11 mouse cellular contexts compared by ENCODE assay signal in genomic region chr16:34959261-34959660, GRCm38 (mm10).
DNase-seq lines count a peak whose midpoint lies in the region; ATAC-seq and TF ChIP-seq lines count a peak whose summit lies in the region.
"Had no signal": no experiment of that assay in that cellular context is flagged by ENCODE, and none has a peak within 500 bp of the region (broad histone marks: within the 10 kb centered on the region; RNA-seq: fewer than 3 reads in every experiment).

No protein-coding gene starts in this region.

- WGBS in heart, embryonic 13.5 days, result 56% methylated on average over 5 of the region's 5 CpGs
- WGBS in heart, embryonic 14.5 days, result 49% methylated on average over 5 of the region's 5 CpGs
- WGBS in lung, embryonic 16.5 days, result 47% methylated on average over 5 of the region's 5 CpGs

- H3K4me3 ChIP-seq in heart, embryonic 13.5 days, result no peak overlapping the region
- H3K4me3 ChIP-seq in heart, embryonic 14.5 days (ENCODE audit: control insufficient read depth in 1 of 2, insufficient read depth in 1 of 2, low read depth in 1 of 2, low read length in 2 of 2), result no peak overlapping the region
- no peak overlapping the region for H3K4me3 ChIP-seq in lung, embryonic 16.5 days (ENCODE audit: low read length)

- TF ChIP-seq POLR2A in brain, embryonic 14.5 days (IDR thresholded peaks at IDR 0.05; ENCODE audit: borderline replicate concordance, extremely low read depth, insufficient read depth, insufficient read length, poor library complexity, severe bottlenecking), result no peak

- H3K27ac ChIP-seq in heart, embryonic 13.5 days (replicated peaks), result peak overlapping the region; percentile 99
- H3K27ac ChIP-seq in heart, embryonic 14.5 days (replicated peaks in 1 of 2; ENCODE audit: control insufficient read depth in 1 of 2, insufficient read depth in 1 of 2, low read depth in 2 of 2, low read length in 2 of 2), result peak overlapping the region; percentile 94 to 97
- H3K27ac ChIP-seq in lung, embryonic 16.5 days (ENCODE audit: low read length), result peak overlapping the region; percentile 92

- H3K9me3 ChIP-seq in heart, embryonic 13.5 days, result no peaks in the 10 kb centered on the region
- H3K9me3 ChIP-seq in heart, embryonic 14.5 days (ENCODE audit: control insufficient read depth, low read length), result no peaks in the 10 kb centered on the region
- no peaks in the 10 kb centered on the region for H3K9me3 ChIP-seq in lung, embryonic 16.5 days (ENCODE audit: control insufficient read depth, low read length)

- H3K4me2 ChIP-seq in heart, embryonic 13.5 days, result 0 out of 2 replicates have a peak overlapping the region, but pooled peaks have one; percentile 25
- H3K4me2 ChIP-seq in heart, embryonic 14.5 days (ENCODE audit: low read length), result peak overlapping the region; percentile 24; the same call in 1 of the 2 replicates
- peak overlapping the region; percentile 6; the same call in 1 of the 2 replicates for H3K4me2 ChIP-seq in lung, embryonic 16.5 days (ENCODE audit: low read depth, low read length)

- no peak for ATAC-seq in heart, embryonic 13.5 days (ENCODE audit: extremely low read depth, insufficient number of reproducible peaks, low FRiP score, low TSS enrichment)
- ATAC-seq in heart, embryonic 14.5 days (ENCODE audit: insufficient number of reproducible peaks, insufficient read depth, low FRiP score, low read depth), result no peak
- ATAC-seq in lung, embryonic 16.5 days (ENCODE audit: low read depth), result peak; percentile 49
- no peak for ATAC-seq in activated CD4-positive, CD25-positive, alpha-beta regulatory T cell, adult 4 months
- ATAC-seq: CD4-positive, CD25-positive, alpha-beta regulatory T cell, adult 4 months had no signal

- peaks cover 67% of the 10 kb centered on the region for H3K4me1 ChIP-seq in heart, embryonic 13.5 days
- H3K4me1 ChIP-seq in heart, embryonic 14.5 days (ENCODE audit: control insufficient read depth in 2 of 2, insufficient read depth in 2 of 2, low read length in 2 of 2), result peaks cover 39 to 58% of the 10 kb centered on the region in 2 experiments
- H3K4me1 ChIP-seq in lung, embryonic 16.5 days (replicated peaks; ENCODE audit: control insufficient read depth, insufficient read depth, low read length), result peaks cover 55% of the 10 kb centered on the region

- H3K9ac ChIP-seq in heart, embryonic 13.5 days, result peak overlapping the region; percentile 71
- H3K9ac ChIP-seq in heart, embryonic 14.5 days (ENCODE audit: low read length), result peak overlapping the region; percentile 51
- peak overlapping the region; percentile 34 for H3K9ac ChIP-seq in lung, embryonic 16.5 days (ENCODE audit: low read length)

- H3K36me3 ChIP-seq in heart, embryonic 13.5 days, result peaks cover 7% of the 10 kb centered on the region; the same call in 1 of the 2 replicates
- H3K36me3 ChIP-seq in heart, embryonic 14.5 days (ENCODE audit: control insufficient read depth, insufficient read depth, low read length), result no peaks in the 10 kb centered on the region
- H3K36me3 ChIP-seq in lung, embryonic 16.5 days (ENCODE audit: control insufficient read depth, insufficient read depth, low read length), result peaks cover 21% of the 10 kb centered on the region

- no peaks in the 10 kb centered on the region for H3K27me3 ChIP-seq in heart, embryonic 13.5 days (replicated peaks)
- H3K27me3 ChIP-seq in heart, embryonic 14.5 days (ENCODE audit: control insufficient read depth, insufficient read depth, low read length), result no peaks in the 10 kb centered on the region
- H3K27me3 ChIP-seq in lung, embryonic 16.5 days (ENCODE audit: control insufficient read depth, insufficient read depth, low read depth, low read length), result no peaks in the 10 kb centered on the region

- no peak for TF ChIP-seq CTCF in brain, embryonic 14.5 days (IDR thresholded peaks at IDR 0.05; ENCODE audit: borderline replicate concordance, extremely low read depth, insufficient read depth, insufficient read length)

- DNase-seq in heart, postnatal 4 days, result no peak
- peak; percentile 27 for DNase-seq in brain, embryonic 14.5 days (ENCODE audit: low read depth)
- no peak for DNase-seq in frontal cortex, postnatal 25 days (ENCODE audit: low spot score in 2 of 2)
- no peak for DNase-seq in right cerebral cortex, postnatal 4 days
- DNase-seq: cerebellum, adult 11-12 months; right cerebral cortex, postnatal 14 days had no signal
